Mouse (Mus musculus) liver, embryonic 12.5 days (tissue): ENCODE data around the gene Dcdc2a. TPM values are rescaled to one million over a fixed set of nuclear protein-coding genes. Genes with fewer than 3 reads are reported as not detected.

Experiments
- polyA plus RNA-seq: library from polyadenylated mRNA; unstranded; fragments of >200 nt; fragmentation: Nextera tagmentation; extraction: Ambion mirVana; gene quantifications from 2 replicates; pipeline ENCODE4 v1.2.1, GENCODE M21; 2016

Gene Dcdc2a
- polyA plus RNA-seq, 1 experiment from 2014 or later = 0.15 TPM

Other genes with a start within 250 kb of the Dcdc2a start
- 61.2 and 66.4 TPM in 2 replicates for gene Acot13, start 224.5 kb upstream of the Dcdc2a start, polyA plus RNA-seq
- gene Tdp2, start 224.3 kb upstream of the Dcdc2a start, polyA plus RNA-seq = 39.9 and 40.5 TPM in 2 replicates
- gene D130043K22Rik, start 210.9 kb upstream of the Dcdc2a start, polyA plus RNA-seq = 0.11 and 0.18 TPM in 2 replicates
- gene Aldh5a1, start 118.3 kb upstream of the Dcdc2a start, polyA plus RNA-seq = 3.0 and 3.4 TPM in 2 replicates
- 1.8 TPM in 2 replicates for gene Gpld1, start 112.9 kb upstream of the Dcdc2a start, polyA plus RNA-seq
- 18.3 and 18.7 TPM in 2 replicates for gene Mrs2, start 35.6 kb upstream of the Dcdc2a start, polyA plus RNA-seq
- 0.14 TPM in 1 of 2 replicates, not detected in the other for gene Nrsn1, start 214.5 kb downstream of the Dcdc2a start, polyA plus RNA-seq